Mouse (Mus musculus): ENCODE data around the gene Efnb2.

Gene Efnb2

GRCm38 (mm10) chr8:8661103-8661758 is at the start of gene Efnb2:
Gene Efnb2, minus strand, starts transcription at chr8:8661242.
- peak; percentile 74 for ATAC-seq (ENCODE audit: insufficient number of reproducible peaks, low FRiP score, low TSS enrichment)

- ATAC-seq (ENCODE audit: insufficient number of reproducible peaks, low FRiP score, low TSS enrichment) = no peak
Measured at GRCm38 (mm10) chr8:8704813-8705212, 43.8 kb upstream of the Efnb2 start.

- ATAC-seq (ENCODE audit: insufficient number of reproducible peaks, low FRiP score, low TSS enrichment) = no peak
Measured at GRCm38 (mm10) chr8:8703668-8704067, 42.6 kb upstream of the Efnb2 start.

GRCm38 (mm10) chr8:8700821-8701220 is 39.8 kb upstream of the Efnb2 start:
- ATAC-seq (ENCODE audit: insufficient number of reproducible peaks, low FRiP score, low TSS enrichment) = no peak

- no peak for ATAC-seq (ENCODE audit: insufficient number of reproducible peaks, low FRiP score, low TSS enrichment)
Measured at GRCm38 (mm10) chr8:8700229-8700628, 39.2 kb upstream of the Efnb2 start.

GRCm38 (mm10) chr8:8690146-8691092 is 29.4 kb upstream of the Efnb2 start, which contains the start of gene Arglu1:
Gene Arglu1, minus strand, starts transcription at chr8:8690521.
- peak; percentile 83 for ATAC-seq (ENCODE audit: insufficient number of reproducible peaks, low FRiP score, low TSS enrichment)

GRCm38 (mm10) chr8:8689454-8690145 is 28.6 kb upstream of the Efnb2 start:
- ATAC-seq (ENCODE audit: insufficient number of reproducible peaks, low FRiP score, low TSS enrichment) = peak; percentile 69

GRCm38 (mm10) chr8:8688823-8689453 is 27.9 kb upstream of the Efnb2 start:
- ATAC-seq (ENCODE audit: insufficient number of reproducible peaks, low FRiP score, low TSS enrichment) = no peak

GRCm38 (mm10) chr8:8685517-8685916 is 24.5 kb upstream of the Efnb2 start:
- ATAC-seq (ENCODE audit: insufficient number of reproducible peaks, low FRiP score, low TSS enrichment) = no peak

GRCm38 (mm10) chr8:8682697-8683096 is 21.7 kb upstream of the Efnb2 start:
- ATAC-seq (ENCODE audit: insufficient number of reproducible peaks, low FRiP score, low TSS enrichment) = no peak

- ATAC-seq (ENCODE audit: insufficient number of reproducible peaks, low FRiP score, low TSS enrichment) = no peak
Measured at GRCm38 (mm10) chr8:8678236-8678635, 17.2 kb upstream of the Efnb2 start.

- ATAC-seq (ENCODE audit: insufficient number of reproducible peaks, low FRiP score, low TSS enrichment) = no peak
Measured at GRCm38 (mm10) chr8:8674864-8675263, 13.8 kb upstream of the Efnb2 start.

- peak; percentile 43 for ATAC-seq (ENCODE audit: insufficient number of reproducible peaks, low FRiP score, low TSS enrichment)
Measured at GRCm38 (mm10) chr8:8661759-8662138, 707 bp upstream of the Efnb2 start.

GRCm38 (mm10) chr8:8660307-8661098 is 539 bp downstream of the Efnb2 start:
- no peak; the same call in 1 of the 2 replicates for ATAC-seq (ENCODE audit: insufficient number of reproducible peaks, low FRiP score, low TSS enrichment)

GRCm38 (mm10) chr8:8659503-8660306 is 1.3 kb downstream of the Efnb2 start:
- no peak for ATAC-seq (ENCODE audit: insufficient number of reproducible peaks, low FRiP score, low TSS enrichment)

- ATAC-seq (ENCODE audit: insufficient number of reproducible peaks, low FRiP score, low TSS enrichment) = no peak; the same call in 1 of the 2 replicates
Measured at GRCm38 (mm10) chr8:8658426-8659224, 2.4 kb downstream of the Efnb2 start.

GRCm38 (mm10) chr8:8657692-8658355 is 3.2 kb downstream of the Efnb2 start:
- no peak for ATAC-seq (ENCODE audit: insufficient number of reproducible peaks, low FRiP score, low TSS enrichment)

Measured in cerebellum, adult (tissue).